Mouse (Mus musculus): ENCODE measurements at regions not wholly inside any gene's neighbourhood (a gene's known extent, or its start where the extent isn't known, plus 50 kb on each side); places are given as distances from the start of the nearest gene placed in this dataset.

GRCm38 (mm10) chr9:61206725-61207365, 165.3 kb upstream of the Tle3 start:
- no peak for ATAC-seq (ENCODE audit: insufficient number of reproducible peaks, insufficient read depth, low FRiP score, low read depth)
- Histone ChIP-seq H3K9me3 (ENCODE audit: control insufficient read depth, low read depth, low read length) (no peaks in the 10 kb centered on the region), H3K4me1 (ENCODE audit: control insufficient read depth, insufficient read depth, low read length) (no peaks in the 10 kb centered on the region), H3K36me3 (ENCODE audit: control insufficient read depth, insufficient read depth, low read length) (no peaks in the 10 kb centered on the region), H3K27ac (ENCODE audit: low read length) (no peak overlapping the region), H3K27me3 (ENCODE audit: control insufficient read depth, insufficient read depth, low read length) (no peaks in the 10 kb centered on the region), H3K4me2 (replicated peaks; ENCODE audit: low read depth, low read length) (no peak overlapping the region), H3K4me3 (ENCODE audit: low read depth, low read length) (no peak overlapping the region), H3K9ac (replicated peaks; ENCODE audit: low read depth, low read length) (no peak overlapping the region)
- 77% methylated on average over 13 of the region's 13 CpGs for WGBS

- WGBS = 91% methylated on average over 13 of the region's 13 CpGs
- Histone ChIP-seq H3K4me3 (ENCODE audit: low read depth, low read length) (no peak overlapping the region), H3K9me3 (ENCODE audit: control insufficient read depth, low read depth, low read length) (no peaks in the 10 kb centered on the region), H3K27ac (ENCODE audit: low read length) (no peak overlapping the region), H3K9ac (replicated peaks; ENCODE audit: low read depth, low read length) (no peak overlapping the region), H3K4me1 (ENCODE audit: control insufficient read depth, insufficient read depth, low read length) (no peaks in the 10 kb centered on the region), H3K27me3 (ENCODE audit: control insufficient read depth, insufficient read depth, low read length) (no peaks in the 10 kb centered on the region), H3K4me2 (replicated peaks; ENCODE audit: low read depth, low read length) (no peak overlapping the region), H3K36me3 (ENCODE audit: control insufficient read depth, insufficient read depth, low read length) (no peaks in the 10 kb centered on the region)
- no peak for ATAC-seq (ENCODE audit: insufficient number of reproducible peaks, insufficient read depth, low FRiP score, low read depth)
These were observed 164.6 kb upstream of the Tle3 start for GRCm38 (mm10) chr9:61207423-61208150.

DNA sequence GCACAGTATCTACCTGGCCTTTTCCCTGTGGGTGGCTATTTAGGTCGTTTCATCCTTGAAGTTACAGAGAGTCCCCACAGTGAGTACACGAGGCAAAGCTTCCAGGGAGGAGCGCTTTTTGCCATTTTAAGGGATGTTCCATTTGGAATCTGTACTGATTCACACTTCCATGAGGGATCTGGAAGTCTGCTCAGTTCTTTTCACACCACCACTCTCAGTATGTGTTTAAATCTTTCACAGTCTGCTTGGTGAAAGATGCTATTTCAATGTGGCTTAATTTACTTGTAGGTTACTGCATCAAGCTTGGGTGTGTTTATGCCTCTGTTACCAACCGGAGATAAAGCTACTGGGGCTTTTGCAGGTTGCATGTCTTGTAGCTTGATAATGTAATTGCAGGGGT, 160.5 kb upstream of the Tle3 start:
- WGBS = 54% methylated on average over 4 of the region's 4 CpGs
- H3K9ac ChIP-seq (replicated peaks; ENCODE audit: low read depth, low read length) = no peak overlapping the region
- H3K4me1 ChIP-seq (ENCODE audit: control insufficient read depth, insufficient read depth, low read length) = peaks cover 9% of the 10 kb centered on the region; the same call in 1 of the 2 replicates
- no peak overlapping the region for H3K4me2 ChIP-seq (replicated peaks; ENCODE audit: low read depth, low read length)
- no peak overlapping the region for H3K4me3 ChIP-seq (ENCODE audit: low read depth, low read length)
- no peak for ATAC-seq (ENCODE audit: insufficient number of reproducible peaks, insufficient read depth, low FRiP score, low read depth)
- H3K27ac ChIP-seq (ENCODE audit: low read length) = no peak overlapping the region
- no peaks in the 10 kb centered on the region for H3K36me3 ChIP-seq (ENCODE audit: control insufficient read depth, insufficient read depth, low read length)
- no peaks in the 10 kb centered on the region for H3K27me3 ChIP-seq (ENCODE audit: control insufficient read depth, insufficient read depth, low read length)
- no peaks in the 10 kb centered on the region for H3K9me3 ChIP-seq (ENCODE audit: control insufficient read depth, low read depth, low read length)

DNA sequence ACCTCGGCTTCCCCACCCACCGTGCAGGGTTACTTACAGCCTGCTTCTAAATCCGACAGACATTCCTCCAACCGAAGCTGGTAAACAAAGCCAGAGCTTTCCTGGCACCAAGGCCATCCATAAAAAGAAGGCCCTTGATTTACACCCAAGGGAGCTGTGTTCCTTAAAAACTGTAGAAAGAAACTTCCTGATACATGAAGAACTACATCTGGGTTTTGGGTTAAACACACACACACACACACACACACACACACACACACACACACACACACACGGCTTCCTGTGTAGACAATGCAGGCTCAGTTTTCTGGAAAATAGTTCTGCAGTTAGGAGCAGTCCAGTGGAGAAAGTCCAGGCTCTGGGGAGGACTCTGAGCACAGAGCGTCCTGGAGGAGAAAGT, 157.2 kb upstream of the Tle3 start:
- Histone ChIP-seq H3K27ac (ENCODE audit: low read length) (no peak overlapping the region; the same call in 1 of the 2 replicates), H3K4me3 (ENCODE audit: low read depth, low read length) (no peak overlapping the region), H3K4me1 (ENCODE audit: control insufficient read depth, insufficient read depth, low read length) (peaks cover 9% of the 10 kb centered on the region; the same call in 1 of the 2 replicates), H3K9me3 (ENCODE audit: control insufficient read depth, low read depth, low read length) (no peaks in the 10 kb centered on the region), H3K27me3 (ENCODE audit: control insufficient read depth, insufficient read depth, low read length) (no peaks in the 10 kb centered on the region), H3K9ac (replicated peaks; ENCODE audit: low read depth, low read length) (no peak overlapping the region), H3K36me3 (ENCODE audit: control insufficient read depth, insufficient read depth, low read length) (no peaks in the 10 kb centered on the region), H3K4me2 (replicated peaks; ENCODE audit: low read depth, low read length) (no peak overlapping the region)
- WGBS = 15% methylated on average over 6 of the region's 6 CpGs
- ATAC-seq (ENCODE audit: insufficient number of reproducible peaks, insufficient read depth, low FRiP score, low read depth) = no peak

GRCm38 (mm10) chr9:61216012-61216770, 156.0 kb upstream of the Tle3 start:
- Histone ChIP-seq H3K4me3 (ENCODE audit: low read depth, low read length) (no peak overlapping the region), H3K27me3 (ENCODE audit: control insufficient read depth, insufficient read depth, low read length) (no peaks in the 10 kb centered on the region), H3K4me2 (replicated peaks; ENCODE audit: low read depth, low read length) (no peak overlapping the region), H3K4me1 (ENCODE audit: control insufficient read depth, insufficient read depth, low read length) (peaks cover 9% of the 10 kb centered on the region; the same call in 1 of the 2 replicates), H3K36me3 (ENCODE audit: control insufficient read depth, insufficient read depth, low read length) (no peaks in the 10 kb centered on the region), H3K27ac (ENCODE audit: low read length) (no peak overlapping the region), H3K9ac (replicated peaks; ENCODE audit: low read depth, low read length) (no peak overlapping the region), H3K9me3 (ENCODE audit: control insufficient read depth, low read depth, low read length) (no peaks in the 10 kb centered on the region)
- ATAC-seq (ENCODE audit: insufficient number of reproducible peaks, insufficient read depth, low FRiP score, low read depth) = peak; percentile 33; the same call in 1 of the 2 replicates
- 83% methylated on average over 13 of the region's 13 CpGs for WGBS

GRCm38 (mm10) chr9:61220017-61220416, 152.1 kb upstream of the Tle3 start:
- Histone ChIP-seq H3K36me3 (ENCODE audit: control insufficient read depth, insufficient read depth, low read length) (no peaks in the 10 kb centered on the region), H3K4me2 (replicated peaks; ENCODE audit: low read depth, low read length) (no peak overlapping the region), H3K27me3 (ENCODE audit: control insufficient read depth, insufficient read depth, low read length) (no peaks in the 10 kb centered on the region), H3K9me3 (ENCODE audit: control insufficient read depth, low read depth, low read length) (no peaks in the 10 kb centered on the region; the same call in 1 of the 2 replicates), H3K4me1 (ENCODE audit: control insufficient read depth, insufficient read depth, low read length) (peaks cover 6% of the 10 kb centered on the region; the same call in 1 of the 2 replicates), H3K27ac (ENCODE audit: low read length) (no peak overlapping the region), H3K9ac (replicated peaks; ENCODE audit: low read depth, low read length) (no peak overlapping the region), H3K4me3 (ENCODE audit: low read depth, low read length) (no peak overlapping the region)
- ATAC-seq (ENCODE audit: insufficient number of reproducible peaks, insufficient read depth, low FRiP score, low read depth) = no peak
- WGBS = 84% methylated on average over 9 of the region's 9 CpGs

- Histone ChIP-seq H3K4me2 (replicated peaks; ENCODE audit: low read depth, low read length) (no peak overlapping the region), H3K4me3 (ENCODE audit: low read depth, low read length) (no peak overlapping the region), H3K9ac (replicated peaks; ENCODE audit: low read depth, low read length) (no peak overlapping the region), H3K36me3 (ENCODE audit: control insufficient read depth, insufficient read depth, low read length) (no peaks in the 10 kb centered on the region), H3K27me3 (ENCODE audit: control insufficient read depth, insufficient read depth, low read length) (no peaks in the 10 kb centered on the region), H3K4me1 (ENCODE audit: control insufficient read depth, insufficient read depth, low read length) (peaks cover 4% of the 10 kb centered on the region; the same call in 1 of the 2 replicates), H3K9me3 (ENCODE audit: control insufficient read depth, low read depth, low read length) (no peaks in the 10 kb centered on the region; the same call in 1 of the 2 replicates), H3K27ac (ENCODE audit: low read length) (no peak overlapping the region)
- no peak for ATAC-seq (ENCODE audit: insufficient number of reproducible peaks, insufficient read depth, low FRiP score, low read depth)
- WGBS = 94% methylated on average over 18 of the region's 18 CpGs
These were observed 149.8 kb upstream of the Tle3 start for GRCm38 (mm10) chr9:61222212-61223003.
